Mouse (Mus musculus) MN1 (cell line): Measurements from ENCODE around the gene Rad51b.
A peak's percentile ranks its signal among the peaks of the same experiment; 100 is the strongest.

Source experiments
- DNase-seq: peaks from one replicate; pipeline ENCODE4 v3.0.0-alpha.2; 2016; ENCODE audit warnings: low spot score

The Rad51b gene

DNA sequence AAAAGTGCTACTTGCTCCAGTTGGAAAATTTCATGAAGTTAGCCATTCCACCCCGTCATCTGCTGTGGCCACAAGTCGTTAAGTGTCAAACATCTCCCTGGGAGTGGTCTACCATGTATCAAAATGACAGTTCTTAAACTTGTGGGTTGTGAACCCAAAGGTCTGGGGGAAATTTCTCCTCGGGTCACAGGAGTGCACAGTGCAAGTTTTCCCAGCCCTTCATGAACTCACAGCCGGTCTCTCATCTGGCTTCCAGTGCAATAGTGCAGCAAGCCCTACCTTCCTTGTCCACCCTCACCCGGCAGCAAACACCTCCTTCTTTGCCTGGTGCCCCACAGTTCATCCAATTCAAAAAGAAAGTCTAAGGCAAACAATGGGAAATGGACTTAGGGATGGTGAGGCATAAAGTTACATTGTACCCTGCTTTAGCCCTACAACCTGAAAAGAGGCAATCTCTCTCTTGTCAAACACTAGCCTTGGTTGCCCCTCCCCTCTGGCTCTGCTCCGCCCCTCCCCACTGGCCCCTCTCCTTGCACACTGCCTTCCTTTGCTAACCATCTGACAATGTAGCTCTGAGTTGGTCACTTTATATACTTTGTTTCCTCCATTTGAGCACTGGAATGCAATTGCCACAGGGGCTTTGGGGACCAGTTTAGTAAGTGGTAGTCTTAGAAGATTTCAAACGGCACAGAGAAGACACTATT, 390.8 kb downstream of the Rad51b start:
- DNase-seq: no peak

DNA sequence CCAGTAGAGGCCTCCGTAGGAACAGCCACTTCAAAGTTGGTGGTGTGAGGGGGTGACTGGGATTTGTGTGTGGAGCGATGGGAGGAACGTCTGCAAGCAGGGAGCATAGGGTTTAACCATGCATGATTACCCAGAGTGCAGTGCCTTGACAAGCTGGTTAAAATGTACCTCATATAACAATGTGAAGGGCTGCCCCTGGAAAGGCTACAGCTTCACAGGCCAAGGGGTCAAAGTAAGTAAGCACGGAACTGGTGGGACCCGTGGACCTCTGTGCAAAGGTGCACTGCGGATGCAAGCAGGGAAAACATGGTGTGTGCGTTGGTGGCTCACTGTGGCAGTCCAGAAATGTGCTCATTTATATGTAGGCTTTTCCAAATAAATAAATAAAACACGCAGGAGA, 392.2 kb downstream of the Rad51b start:
- DNase-seq: no peak

DNA sequence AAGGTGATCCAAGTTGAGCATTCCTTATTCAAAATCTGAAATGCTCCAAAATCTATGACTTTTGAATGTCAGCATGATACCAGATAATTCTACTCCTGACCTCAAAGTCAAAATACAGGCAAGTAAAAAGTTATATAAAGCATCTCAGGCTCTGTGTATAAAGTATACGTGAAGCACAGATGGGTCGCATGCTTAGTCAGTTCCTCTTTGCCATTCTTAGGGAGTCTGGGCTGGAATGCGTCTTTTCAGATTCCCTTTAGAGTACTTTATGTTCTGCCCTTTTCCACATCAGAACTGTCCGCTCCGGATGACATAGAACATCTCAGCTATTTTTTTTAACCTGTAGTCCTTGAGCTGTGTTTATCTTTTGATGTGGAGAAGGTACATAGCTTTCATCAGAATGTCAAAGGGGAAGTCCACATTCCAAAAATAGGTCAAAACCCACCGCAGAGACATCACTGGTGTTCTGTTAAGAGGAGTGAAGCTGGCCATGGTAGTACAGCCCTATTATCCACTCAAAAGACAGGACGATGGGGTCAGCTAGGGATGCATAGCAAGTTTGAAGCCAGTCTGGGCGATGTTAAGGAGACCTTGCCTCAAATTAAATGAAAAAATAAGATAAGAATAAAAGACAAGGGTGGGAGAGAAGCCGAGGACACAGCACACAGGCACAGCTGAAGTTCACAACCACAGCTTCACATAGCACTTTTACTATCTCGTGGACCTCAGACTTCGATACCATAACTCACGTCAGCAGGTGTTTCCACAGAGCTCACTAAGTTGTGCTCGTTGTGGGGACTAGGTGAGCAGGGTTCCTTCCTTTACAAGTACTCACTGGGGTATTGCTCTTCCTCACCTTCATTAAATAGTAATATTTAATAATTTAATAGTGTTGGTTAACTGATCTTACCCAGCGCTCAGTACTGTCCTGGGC, 395.1 kb downstream of the Rad51b start:
- no peak for DNase-seq

DNA sequence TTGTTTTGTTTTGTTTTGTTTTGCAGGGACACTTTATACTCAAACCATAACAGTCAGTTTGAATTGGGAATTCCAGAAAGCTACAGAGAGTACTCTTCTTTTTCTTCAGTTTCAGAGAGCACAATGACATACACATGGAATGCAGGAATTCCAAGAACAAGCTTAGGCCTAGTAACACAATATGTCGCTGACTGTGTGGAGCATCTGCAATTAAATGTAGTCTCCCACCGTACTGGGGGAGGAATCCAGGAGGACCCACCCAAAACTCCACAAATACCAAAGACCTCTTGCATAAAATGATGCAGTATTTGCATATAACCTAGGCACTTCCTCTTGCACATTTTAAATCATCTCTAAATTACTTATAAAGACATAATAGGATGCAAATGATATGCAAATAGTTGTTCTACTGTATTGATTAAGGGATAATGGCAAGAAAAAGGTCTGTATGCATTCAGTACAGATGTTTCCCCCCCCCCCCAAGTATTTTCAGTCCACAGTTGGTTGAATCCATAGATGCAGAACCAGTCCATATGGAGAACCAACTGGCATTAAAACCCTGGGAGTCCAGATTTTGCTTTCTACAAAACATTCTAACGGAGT, 398.9 kb downstream of the Rad51b start:
- DNase-seq: no peak

DNA sequence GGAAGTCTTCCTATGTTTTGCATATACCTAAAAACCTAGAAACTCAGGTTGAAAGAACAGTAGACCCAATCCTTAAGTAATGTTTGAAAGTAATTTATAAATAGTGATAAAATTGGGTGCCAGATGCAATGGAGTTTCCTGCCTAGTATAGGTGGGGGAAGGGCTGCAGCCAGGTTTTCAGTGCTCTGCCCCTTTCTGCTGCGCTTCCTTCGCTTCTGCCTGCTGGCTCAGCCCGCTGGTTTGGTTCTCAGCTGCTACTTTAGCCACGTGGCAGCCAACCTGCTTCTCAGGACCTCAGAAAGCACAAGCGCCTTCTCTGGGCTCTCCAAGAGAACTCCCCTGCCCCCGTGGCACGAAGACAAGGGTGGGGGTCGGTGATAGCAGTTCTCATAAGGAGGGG, 406.5 kb downstream of the Rad51b start:
- no peak for DNase-seq

DNA sequence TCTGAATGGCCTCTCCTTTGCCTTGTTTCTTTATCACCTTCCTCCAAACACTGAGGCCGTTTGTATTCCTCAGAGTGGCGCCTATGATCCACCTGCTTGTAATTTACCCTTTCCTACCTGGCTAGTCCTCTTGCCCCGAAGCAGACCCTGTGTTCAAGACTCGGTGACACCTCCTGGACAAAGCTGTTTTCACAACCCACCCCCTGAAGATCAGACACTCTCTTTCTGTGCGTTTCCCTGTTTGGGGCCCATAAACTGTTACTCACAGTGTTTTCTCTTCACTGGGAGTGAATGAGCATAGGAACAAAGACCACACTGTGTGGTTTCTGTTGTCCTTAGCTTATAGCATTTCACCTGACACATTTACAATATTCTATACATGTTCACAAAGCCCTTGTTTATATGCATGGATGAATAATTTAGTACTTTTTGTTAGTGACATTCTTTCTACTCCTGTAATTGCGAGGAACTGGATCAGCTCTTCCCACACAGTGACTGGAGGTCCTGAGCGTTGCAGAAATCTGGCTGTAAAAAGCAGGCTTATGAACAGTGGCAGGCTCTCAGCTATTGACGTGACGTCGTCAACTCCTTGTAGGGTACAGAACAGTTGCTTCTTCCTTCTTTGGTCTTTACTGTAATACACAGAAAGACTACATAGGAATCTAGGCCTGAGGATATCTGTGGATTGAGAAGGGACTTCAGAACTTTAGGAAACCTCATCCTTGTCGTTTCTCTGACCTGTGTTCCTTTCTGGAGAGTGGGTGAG, 408.6 kb downstream of the Rad51b start:
- no peak for DNase-seq

DNA sequence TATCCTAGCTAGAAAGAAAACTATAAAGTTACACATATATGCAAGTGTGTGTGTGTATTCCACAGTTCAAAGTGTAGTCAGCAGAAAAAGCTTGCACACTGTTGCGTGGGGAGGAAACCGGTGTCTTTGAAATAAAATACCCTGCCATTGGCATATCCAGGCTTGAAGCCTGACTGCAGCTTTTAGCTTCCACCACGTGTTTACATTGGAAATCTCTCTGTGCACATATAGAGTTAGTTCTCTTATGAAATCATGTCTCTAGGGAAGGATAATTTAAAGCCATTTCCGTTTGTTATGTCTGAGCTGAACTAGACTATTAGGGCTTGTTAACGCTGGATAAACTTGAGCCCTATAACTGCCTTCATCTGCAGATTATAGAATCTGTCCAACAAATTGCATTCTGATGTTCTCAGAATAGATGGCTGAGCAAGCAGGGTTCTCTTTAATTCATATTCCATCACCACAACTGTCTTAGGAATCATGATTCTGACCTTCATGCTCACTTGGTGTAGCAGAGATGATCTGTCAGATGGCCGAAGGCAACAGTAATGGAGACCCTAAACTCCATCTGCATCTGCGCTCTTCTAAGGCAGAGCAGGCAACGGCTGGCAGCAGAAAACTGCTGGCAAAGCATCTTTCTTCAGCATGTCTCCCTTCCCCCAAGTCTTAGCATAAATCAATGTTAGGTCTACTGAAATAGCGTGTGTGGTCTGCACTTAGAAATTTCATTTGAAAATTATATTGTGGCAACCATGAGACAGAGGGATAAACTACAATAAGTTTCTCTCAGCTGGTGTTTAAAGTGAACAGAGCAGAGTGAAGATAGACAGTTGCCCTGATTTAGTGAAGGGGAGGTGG, 410.7 kb downstream of the Rad51b start:
- DNase-seq: no peak

DNA sequence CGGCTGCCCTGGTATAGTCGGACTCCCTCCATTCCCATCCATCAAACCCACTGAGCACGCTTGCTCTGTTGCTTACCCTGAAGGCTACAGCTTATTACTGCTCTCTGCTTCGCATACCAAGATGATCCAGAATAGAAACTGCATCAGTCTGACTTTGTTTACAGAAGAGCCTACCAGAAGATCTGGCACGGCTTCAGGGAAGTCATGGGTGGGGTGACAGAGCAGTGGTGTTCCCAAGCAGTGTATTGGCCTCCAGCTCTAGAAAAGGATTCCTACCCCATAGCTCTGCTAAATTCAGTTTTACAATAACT, 411.3 kb downstream of the Rad51b start:
- DNase-seq: no peak

DNA sequence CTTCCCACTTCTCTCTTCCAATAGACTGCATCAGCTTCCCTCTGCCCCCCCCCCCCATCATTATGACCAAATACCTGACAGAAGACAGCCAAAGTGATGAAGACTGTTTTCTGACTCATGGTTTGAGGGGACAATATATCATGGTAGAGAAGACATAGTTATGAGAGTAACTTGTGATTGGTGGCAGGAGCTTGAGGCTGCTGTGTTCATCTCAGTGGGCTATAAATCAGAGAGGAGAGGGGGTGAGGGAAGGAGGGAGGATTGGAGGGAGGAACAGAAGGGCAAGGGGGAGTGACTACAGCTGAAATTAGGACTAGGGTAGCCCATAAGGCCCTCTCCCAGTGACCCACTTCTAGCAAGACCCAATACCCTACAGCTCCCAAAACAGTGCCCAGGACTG, 416.2 kb downstream of the Rad51b start:
- DNase-seq: no peak

DNA sequence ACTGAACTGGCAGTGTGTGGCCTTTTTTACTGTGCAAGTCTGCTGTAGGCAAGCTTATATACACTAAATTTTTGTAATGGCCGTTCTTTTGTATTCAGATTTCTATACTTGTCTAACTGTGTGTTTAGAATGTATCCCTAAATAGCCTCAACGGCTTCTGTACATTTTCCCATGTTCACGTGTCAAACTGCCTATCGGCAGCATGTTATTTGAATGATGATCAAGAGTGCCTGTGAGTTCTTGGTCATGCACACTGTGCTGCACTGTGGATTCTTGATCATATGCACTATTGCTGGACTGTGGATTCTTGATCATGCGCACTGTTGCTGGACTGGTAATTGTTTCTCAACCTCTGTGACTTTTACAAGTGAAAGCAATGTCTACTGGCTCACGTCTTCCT, 417.4 kb downstream of the Rad51b start:
- no peak for DNase-seq

DNA sequence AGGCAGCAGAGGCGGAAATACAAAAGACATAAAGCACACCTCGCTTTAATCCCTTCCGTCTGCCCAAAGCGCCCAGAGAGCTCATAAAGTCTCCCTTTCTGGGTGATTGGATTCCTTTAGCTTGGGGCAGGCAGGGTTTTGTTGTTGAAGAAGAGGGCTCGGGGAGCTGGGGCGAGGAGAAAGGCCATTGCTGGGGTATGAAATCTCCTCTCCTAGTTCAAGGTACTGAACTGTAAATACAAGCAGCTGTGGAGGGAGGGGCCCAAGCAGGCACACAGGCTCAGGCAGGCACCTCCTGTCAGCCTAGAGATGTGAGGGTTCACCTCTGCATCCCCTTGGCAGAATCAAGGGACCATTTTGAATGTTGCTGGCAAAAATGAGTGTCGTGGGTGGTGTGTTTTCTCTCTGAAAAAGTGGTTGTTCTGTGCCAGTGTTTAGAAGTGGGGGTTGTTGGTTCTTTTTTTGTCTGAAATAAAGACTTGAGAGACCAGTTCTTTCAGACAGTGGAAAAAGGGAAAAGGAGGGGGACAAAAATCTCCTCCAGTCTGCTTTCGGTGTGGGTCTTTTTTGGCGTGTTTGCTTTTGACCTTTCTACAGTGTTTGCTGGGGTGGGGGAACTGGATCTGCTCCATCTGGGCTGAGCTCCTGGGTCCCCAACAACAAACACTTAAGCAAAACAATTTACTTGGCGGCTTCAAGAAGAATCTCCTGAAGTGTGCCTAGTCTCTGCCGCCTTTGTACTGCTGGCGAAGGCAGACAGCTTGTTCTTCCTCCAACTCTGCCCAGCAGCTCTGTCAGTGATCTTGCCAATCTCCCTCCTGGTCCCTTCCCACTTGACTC, 418.6 kb downstream of the Rad51b start:
- DNase-seq: no peak

DNA sequence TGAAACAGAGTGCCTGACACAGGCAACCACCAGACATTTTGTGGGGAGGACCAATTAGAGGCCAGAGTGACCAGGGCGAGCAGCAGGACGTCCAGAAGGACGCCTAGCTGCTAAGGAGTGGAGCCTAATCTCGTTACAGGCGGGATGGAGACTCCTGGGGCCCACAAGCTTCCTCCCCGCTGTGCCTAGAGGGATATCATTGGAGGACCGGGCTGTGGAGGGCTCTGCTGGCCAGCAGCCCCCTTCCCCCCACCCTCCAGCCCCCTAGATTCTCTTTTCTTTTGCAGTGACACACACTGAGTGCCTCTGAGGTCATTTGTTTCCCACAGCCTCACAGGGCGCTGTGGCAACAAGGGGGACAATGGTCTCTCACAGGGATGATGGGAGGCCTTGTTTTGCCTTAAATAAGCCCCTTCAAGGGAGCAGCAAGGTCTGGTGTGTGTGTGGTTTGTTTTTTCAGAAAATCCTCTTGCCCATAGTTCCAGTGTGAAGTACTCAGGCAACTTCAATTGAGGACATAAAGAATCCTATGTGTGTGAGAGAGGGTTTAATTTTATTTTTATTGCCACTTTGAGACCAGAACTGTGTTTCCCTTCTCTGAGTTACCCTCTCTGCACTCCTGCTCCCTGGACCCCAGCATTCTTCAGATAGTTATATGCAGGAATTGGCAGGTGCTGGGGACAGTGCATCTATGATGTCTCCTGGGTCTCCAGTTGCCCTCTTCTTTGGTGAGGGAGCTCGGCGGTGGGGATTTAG, 422.2 kb downstream of the Rad51b start:
- DNase-seq: peak; percentile 51

DNA sequence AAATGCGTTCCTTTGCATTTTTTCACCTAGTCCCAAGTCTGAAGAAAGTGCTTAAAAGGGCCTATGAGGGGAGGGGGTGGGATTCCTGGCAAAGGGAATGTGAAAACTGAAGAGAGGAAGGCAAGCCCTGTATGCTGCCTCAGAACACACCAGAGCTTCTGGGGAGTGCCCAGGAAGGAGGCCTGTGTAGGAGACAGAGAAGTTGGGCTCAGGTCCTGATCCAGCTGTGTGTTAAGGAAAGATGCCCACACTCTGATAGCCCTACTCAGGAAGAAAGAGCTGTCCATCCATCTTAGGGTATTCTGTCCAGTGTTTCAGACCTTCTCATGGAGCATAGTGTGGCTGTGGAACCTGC, 422.7 kb downstream of the Rad51b start:
- DNase-seq: no peak

DNA sequence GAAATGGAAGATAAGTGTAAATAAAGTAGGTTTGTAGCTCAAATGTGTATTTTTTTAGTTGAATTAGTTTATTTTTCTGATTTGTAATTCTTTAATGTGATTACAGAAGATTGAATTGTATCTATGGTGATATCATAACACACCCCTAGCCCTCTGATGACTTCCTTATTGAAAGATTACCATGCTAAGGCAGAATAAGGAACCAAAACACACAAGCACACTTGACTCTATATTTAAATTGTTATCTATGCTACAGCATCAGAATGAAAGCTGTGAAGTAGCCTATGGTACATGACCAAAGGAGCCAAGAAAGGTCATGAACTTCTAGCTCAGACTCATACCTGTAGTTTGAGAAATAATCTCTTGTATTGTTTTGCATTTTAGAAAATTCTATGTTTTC, 427.8 kb downstream of the Rad51b start:
- DNase-seq: no peak

DNA sequence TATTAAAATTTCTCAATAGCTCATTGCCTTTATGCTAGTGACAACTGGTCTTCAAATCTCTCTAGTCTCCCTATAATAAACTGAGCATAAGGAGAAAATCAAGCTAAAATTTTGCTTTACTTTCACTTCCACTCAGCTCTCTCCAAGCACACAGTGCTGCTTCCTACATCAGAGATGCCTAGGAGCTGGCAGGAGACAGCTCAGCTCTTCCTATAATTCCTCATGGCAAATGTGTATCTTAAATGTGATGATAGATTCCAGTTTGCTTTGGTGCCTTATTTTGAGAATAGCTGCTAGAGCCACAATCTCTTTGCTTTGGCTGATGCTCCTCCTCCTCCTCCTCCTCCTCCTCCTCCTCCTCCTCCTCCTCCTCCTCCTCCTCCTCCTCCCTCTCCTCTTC, 428.6 kb downstream of the Rad51b start:
- no peak for DNase-seq

DNA sequence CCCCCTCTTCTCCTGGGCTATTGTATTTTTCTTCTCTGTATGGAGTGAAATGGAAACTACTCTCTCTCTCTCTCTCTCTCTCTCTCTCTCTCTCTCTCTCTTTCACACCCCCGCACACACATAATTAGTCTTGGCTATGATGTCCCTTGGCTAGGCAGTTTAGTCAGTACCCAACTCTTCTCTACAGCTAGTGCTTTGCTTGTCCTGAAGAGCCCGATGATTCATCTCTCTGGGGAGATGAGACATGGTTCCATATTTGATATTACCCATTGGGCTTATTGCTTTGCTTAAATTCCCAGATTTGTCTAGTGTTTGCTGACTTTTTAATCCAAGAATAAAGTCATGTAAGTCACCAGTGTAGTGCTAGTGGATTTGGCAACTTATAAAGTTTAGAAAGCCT, 429.0 kb downstream of the Rad51b start:
- peak; percentile 34 for DNase-seq

DNA sequence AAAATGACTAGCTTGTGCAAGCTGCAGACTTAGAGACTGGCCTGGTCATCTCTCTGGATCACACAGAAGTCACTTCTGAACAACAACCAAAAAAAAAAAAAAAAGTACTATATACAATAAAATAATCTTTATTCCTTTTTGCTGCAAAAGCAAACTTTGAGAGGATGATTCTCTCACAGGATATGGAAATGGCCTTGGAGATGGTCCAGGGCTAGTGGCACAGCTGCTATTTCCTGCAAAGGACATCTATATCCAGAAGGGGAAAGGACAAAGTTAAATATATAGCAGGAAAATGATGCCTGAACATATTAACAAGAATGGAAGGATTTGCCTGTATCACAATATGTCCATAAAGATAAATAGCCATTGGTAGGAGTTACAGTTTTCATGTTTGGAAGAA, 429.9 kb downstream of the Rad51b start:
- DNase-seq: no peak

DNA sequence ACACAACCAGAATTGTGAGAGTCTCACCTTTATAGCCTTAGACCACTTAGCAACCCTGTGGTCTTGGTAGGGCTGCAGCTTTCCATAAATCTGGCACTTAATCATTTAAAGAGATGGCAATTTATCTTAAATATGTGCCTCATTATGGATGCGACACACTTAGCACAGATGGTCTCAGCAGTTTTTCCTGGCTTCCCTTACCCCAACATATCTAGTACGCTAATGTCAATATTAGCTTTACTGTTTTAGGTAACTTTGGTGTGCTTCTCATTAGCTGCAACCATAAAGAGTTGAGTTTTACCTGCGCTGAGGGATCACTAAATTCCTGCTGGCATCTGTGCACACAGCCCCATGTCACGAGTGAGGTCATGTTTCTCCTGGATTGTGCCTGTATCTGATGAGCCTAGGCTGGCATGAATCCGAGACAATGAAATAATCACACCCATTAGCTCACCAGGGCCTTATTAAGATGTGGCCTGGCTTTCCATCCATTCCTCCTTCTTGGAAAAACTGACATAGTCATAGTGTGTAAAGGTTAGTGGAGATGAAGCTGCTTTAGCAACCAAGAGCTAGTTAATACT, 432.9 kb downstream of the Rad51b start:
- peak; percentile 65 for DNase-seq

DNA sequence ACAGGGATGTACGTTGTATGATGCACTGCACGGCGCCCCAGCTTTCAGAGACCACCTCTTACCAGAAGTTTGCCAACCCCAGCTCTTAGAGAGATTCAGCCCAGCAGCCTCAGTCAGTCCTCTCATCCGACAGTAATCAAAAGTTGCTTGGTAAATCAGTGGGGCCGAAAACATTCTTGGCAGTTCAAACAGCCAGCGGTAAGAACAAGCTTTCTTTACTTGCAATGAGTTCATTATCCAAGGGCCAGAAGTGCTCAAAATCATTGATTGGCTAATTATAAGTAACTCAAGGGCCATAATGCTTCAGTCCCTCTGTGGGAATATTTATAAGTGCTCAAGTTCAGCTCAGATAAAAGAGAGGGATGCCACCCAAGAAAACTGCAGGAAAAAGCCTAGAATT, 434.8 kb downstream of the Rad51b start:
- DNase-seq: no peak
